Mouse (Mus musculus): Measurements from ENCODE around the gene Acad11. TPM values are rescaled to one million over a fixed set of nuclear protein-coding genes. Genes with fewer than 3 reads are reported as not detected.

Gene Acad11
- polyA plus RNA-seq, 1 experiment from 2014 or later = 11.1 TPM

DNA sequence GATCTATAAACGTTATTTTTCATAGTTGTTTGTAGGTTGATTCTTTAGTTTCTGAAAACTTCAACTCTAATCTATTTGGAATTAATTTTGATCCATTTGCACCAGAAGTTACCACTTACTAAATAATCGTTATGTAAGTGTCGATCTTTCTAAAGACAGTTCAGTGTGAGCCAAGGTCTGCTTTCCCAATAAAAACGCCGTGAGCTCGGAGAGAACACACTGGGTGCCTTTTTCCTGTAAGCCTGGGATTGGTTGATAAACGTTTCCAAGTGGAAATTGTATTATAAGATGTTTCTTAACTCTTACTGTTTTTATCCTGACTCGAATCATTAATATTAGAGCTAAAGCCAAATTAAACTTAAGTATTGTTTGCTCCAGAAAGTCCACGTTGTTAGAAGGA lies 43.8 kb downstream of the Acad11 start:
- Histone ChIP-seq H3K9ac (replicated peaks; ENCODE audit: low read length) (no peak overlapping the region), H3K4me3 (ENCODE audit: low read depth, low read length) (no peak overlapping the region), H3K27ac (replicated peaks; ENCODE audit: low read depth, low read length) (no peak overlapping the region), H3K9me3 (replicated peaks; ENCODE audit: control insufficient read depth, low read length) (no peaks in the 10 kb centered on the region; the same call in 1 of the 2 replicates), H3K4me1 (ENCODE audit: control insufficient read depth, insufficient read depth, low read length) (no peaks in the 10 kb centered on the region), H3K27me3 (ENCODE audit: control insufficient read depth, insufficient read depth, low read length) (no peaks in the 10 kb centered on the region), H3K36me3 (replicated peaks; ENCODE audit: control insufficient read depth, insufficient read depth, low read depth, low read length) (no peaks in the 10 kb centered on the region), H3K4me2 (ENCODE audit: low read depth, low read length) (no peak overlapping the region)
- 87% methylated on average over 9 of the region's 9 CpGs for WGBS
- no peak for DNase-seq (ENCODE audit: low spot score)
- ATAC-seq (replicated peaks; ENCODE audit: insufficient number of reproducible peaks, low FRiP score, low TSS enrichment, low read depth) = no peak

DNA sequence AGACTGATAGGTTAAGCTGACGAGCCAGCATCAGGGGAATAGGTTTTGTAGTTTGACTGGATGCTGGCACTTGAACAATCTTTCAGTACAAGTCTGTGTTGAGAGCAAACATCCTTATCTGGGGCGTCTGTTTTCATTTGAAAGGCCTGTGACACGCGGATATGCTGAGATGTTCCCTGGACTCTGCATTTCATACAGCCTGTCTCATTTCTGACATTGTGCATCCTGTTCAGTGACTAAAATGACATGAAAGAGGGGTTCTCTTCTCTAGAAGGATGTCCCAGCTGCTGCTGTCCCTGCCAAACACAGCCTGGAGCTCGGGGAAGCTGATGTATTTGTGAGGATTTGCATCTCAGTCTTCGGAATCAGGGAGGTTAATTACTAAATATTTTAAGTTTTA lies 44.3 kb downstream of the Acad11 start:
- Histone ChIP-seq H3K4me1 (ENCODE audit: control insufficient read depth, insufficient read depth, low read length) (no peaks in the 10 kb centered on the region), H3K9me3 (replicated peaks; ENCODE audit: control insufficient read depth, low read length) (no peaks in the 10 kb centered on the region; the same call in 1 of the 2 replicates), H3K4me3 (ENCODE audit: low read depth, low read length) (no peak overlapping the region), H3K36me3 (replicated peaks; ENCODE audit: control insufficient read depth, insufficient read depth, low read depth, low read length) (no peaks in the 10 kb centered on the region), H3K27me3 (ENCODE audit: control insufficient read depth, insufficient read depth, low read length) (no peaks in the 10 kb centered on the region), H3K9ac (replicated peaks; ENCODE audit: low read length) (no peak overlapping the region), H3K27ac (replicated peaks; ENCODE audit: low read depth, low read length) (no peak overlapping the region), H3K4me2 (ENCODE audit: low read depth, low read length) (no peak overlapping the region)
- ATAC-seq (replicated peaks; ENCODE audit: insufficient number of reproducible peaks, low FRiP score, low TSS enrichment, low read depth) (no peak), DNase-seq (ENCODE audit: low spot score) (no peak)
- 80% methylated on average over 6 of the region's 6 CpGs for WGBS

DNA sequence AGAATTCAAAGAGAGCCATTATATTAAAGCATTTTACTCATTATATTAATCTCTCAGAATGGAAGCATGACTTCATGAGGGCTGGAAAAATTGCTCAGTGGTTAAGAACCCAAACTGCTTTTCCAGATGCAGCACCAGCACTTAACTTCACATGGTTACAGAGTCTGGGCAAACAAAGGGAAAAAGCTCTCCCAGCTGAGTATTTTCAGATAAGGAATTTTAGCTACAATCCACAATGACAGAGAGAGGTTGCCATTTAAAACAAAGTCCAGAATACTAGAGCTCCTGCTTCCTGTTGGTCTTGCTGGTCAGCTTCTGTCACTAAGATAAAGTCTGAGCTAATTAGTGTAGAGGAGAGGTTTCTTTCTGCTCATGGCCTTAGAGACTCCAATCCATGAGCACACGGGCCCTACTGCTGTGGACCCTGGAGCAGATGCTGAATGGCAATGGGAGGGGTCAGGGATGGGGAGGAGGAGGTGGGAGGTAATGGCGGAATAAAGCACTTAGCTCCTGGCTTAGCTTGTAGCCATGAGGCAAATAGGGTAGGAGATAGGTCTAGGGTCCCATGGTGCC lies 45.5 kb downstream of the Acad11 start:
- Histone ChIP-seq H3K4me3 (ENCODE audit: low read depth, low read length) (no peak overlapping the region), H3K4me1 (ENCODE audit: control insufficient read depth, insufficient read depth, low read length) (no peaks in the 10 kb centered on the region), H3K9me3 (replicated peaks; ENCODE audit: control insufficient read depth, low read length) (no peaks in the 10 kb centered on the region; the same call in 1 of the 2 replicates), H3K4me2 (ENCODE audit: low read depth, low read length) (no peak overlapping the region), H3K36me3 (replicated peaks; ENCODE audit: control insufficient read depth, insufficient read depth, low read depth, low read length) (no peaks in the 10 kb centered on the region), H3K27me3 (ENCODE audit: control insufficient read depth, insufficient read depth, low read length) (no peaks in the 10 kb centered on the region), H3K9ac (replicated peaks; ENCODE audit: low read length) (no peak overlapping the region), H3K27ac (replicated peaks; ENCODE audit: low read depth, low read length) (no peak overlapping the region)
- ATAC-seq (replicated peaks; ENCODE audit: insufficient number of reproducible peaks, low FRiP score, low TSS enrichment, low read depth) (no peak), DNase-seq (ENCODE audit: low spot score) (no peak)
- 73% methylated on average over 2 of the region's 2 CpGs for WGBS

DNA sequence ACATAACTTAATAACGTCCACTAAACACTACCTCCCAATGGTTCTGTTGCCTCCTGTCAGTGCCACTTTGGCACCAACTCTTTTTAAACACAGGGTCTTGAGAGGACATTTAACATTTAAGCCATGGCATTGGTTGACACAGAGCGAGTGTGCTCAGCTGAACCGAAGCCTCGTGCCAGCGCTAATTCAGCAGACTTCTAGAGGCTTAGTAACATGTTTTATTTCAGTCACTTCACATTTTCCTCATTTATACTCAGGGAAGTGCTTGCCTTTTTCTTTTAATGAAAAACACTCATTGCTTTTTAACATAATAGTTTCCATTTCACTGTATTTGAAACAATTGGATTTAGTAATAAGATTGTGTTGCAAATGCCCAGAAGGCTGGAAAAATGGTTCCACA lies 46.0 kb downstream of the Acad11 start:
- Histone ChIP-seq H3K36me3 (replicated peaks; ENCODE audit: control insufficient read depth, insufficient read depth, low read depth, low read length) (no peaks in the 10 kb centered on the region), H3K9me3 (replicated peaks; ENCODE audit: control insufficient read depth, low read length) (no peaks in the 10 kb centered on the region; the same call in 1 of the 2 replicates), H3K27me3 (ENCODE audit: control insufficient read depth, insufficient read depth, low read length) (no peaks in the 10 kb centered on the region), H3K9ac (replicated peaks; ENCODE audit: low read length) (no peak overlapping the region), H3K27ac (replicated peaks; ENCODE audit: low read depth, low read length) (no peak overlapping the region), H3K4me1 (ENCODE audit: control insufficient read depth, insufficient read depth, low read length) (no peaks in the 10 kb centered on the region), H3K4me3 (ENCODE audit: low read depth, low read length) (no peak overlapping the region), H3K4me2 (ENCODE audit: low read depth, low read length) (no peak overlapping the region)
- no peak for DNase-seq (ENCODE audit: low spot score)
- 72% methylated on average over 5 of the region's 5 CpGs for WGBS
- ATAC-seq (replicated peaks; ENCODE audit: insufficient number of reproducible peaks, low FRiP score, low TSS enrichment, low read depth) = no peak

GRCm38 (mm10) chr9:104123101-104123500 lies 59.9 kb downstream of the Acad11 start:
- DNase-seq (ENCODE audit: low spot score) (no peak), ATAC-seq (replicated peaks; ENCODE audit: insufficient number of reproducible peaks, low FRiP score, low TSS enrichment, low read depth) (no peak)
- Histone ChIP-seq H3K4me3 (ENCODE audit: low read depth, low read length) (no peak overlapping the region), H3K4me1 (ENCODE audit: control insufficient read depth, insufficient read depth, low read length) (no peaks in the 10 kb centered on the region), H3K36me3 (replicated peaks; ENCODE audit: control insufficient read depth, insufficient read depth, low read depth, low read length) (no peaks in the 10 kb centered on the region), H3K9me3 (replicated peaks; ENCODE audit: control insufficient read depth, low read length) (no peaks in the 10 kb centered on the region), H3K9ac (replicated peaks; ENCODE audit: low read length) (no peak overlapping the region), H3K27ac (replicated peaks; ENCODE audit: low read depth, low read length) (no peak overlapping the region), H3K27me3 (ENCODE audit: control insufficient read depth, insufficient read depth, low read length) (no peaks in the 10 kb centered on the region), H3K4me2 (ENCODE audit: low read depth, low read length) (no peak overlapping the region)
- 66% methylated on average over 5 of the region's 5 CpGs for WGBS

DNA sequence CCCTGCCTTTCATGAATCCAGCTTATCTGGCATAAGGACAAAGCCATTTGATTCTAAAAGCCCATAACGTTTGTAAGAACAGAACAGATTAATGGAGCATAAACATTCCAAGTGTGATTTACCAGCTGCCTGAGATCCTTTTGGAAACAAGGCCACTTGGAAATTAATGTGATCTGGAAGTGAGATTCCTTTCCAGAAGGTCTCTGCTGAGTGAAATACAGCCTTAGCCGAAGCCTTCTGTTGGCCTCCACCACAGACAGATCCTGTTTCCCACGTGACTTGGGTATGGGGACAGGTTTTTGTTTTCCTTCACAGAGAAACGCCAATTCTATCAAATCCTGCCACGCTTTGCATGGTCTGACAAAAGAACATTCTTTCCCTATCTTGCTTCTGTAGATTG lies 60.4 kb downstream of the Acad11 start:
- Histone ChIP-seq H3K9ac (replicated peaks; ENCODE audit: low read length) (no peak overlapping the region), H3K36me3 (replicated peaks; ENCODE audit: control insufficient read depth, insufficient read depth, low read depth, low read length) (no peaks in the 10 kb centered on the region), H3K27me3 (ENCODE audit: control insufficient read depth, insufficient read depth, low read length) (no peaks in the 10 kb centered on the region), H3K4me1 (ENCODE audit: control insufficient read depth, insufficient read depth, low read length) (no peaks in the 10 kb centered on the region), H3K4me3 (ENCODE audit: low read depth, low read length) (no peak overlapping the region), H3K27ac (replicated peaks; ENCODE audit: low read depth, low read length) (no peak overlapping the region), H3K9me3 (replicated peaks; ENCODE audit: control insufficient read depth, low read length) (no peaks in the 10 kb centered on the region), H3K4me2 (ENCODE audit: low read depth, low read length) (no peak overlapping the region)
- 67% methylated on average over 5 of the region's 5 CpGs for WGBS
- no peak for ATAC-seq (replicated peaks; ENCODE audit: insufficient number of reproducible peaks, low FRiP score, low TSS enrichment, low read depth)
- no peak for DNase-seq (ENCODE audit: low spot score)

- ATAC-seq (replicated peaks; ENCODE audit: insufficient number of reproducible peaks, low FRiP score, low TSS enrichment, low read depth) (no peak), DNase-seq (ENCODE audit: low spot score) (no peak)
- no peaks in the 10 kb centered on the region for H3K36me3 ChIP-seq (replicated peaks; ENCODE audit: control insufficient read depth, insufficient read depth, low read depth, low read length)
- H3K27me3 ChIP-seq (ENCODE audit: control insufficient read depth, insufficient read depth, low read length) = no peaks in the 10 kb centered on the region
- no peaks in the 10 kb centered on the region for H3K4me1 ChIP-seq (ENCODE audit: control insufficient read depth, insufficient read depth, low read length)
- H3K4me3 ChIP-seq (ENCODE audit: low read depth, low read length) = no peak within 1 kb of the TSS
- H3K9me3 ChIP-seq (replicated peaks; ENCODE audit: control insufficient read depth, low read length) = no peaks in the 10 kb centered on the region
- WGBS = 77% methylated on average over 3 of the region's 3 CpGs
- no peak within 1 kb of the TSS for H3K9ac ChIP-seq (replicated peaks; ENCODE audit: low read length)
- no peak within 1 kb of the TSS for H3K4me2 ChIP-seq (ENCODE audit: low read depth, low read length)
- H3K27ac ChIP-seq (replicated peaks; ENCODE audit: low read depth, low read length) = no peak within 1 kb of the TSS
Measured at GRCm38 (mm10) chr9:104126833-104127232, 63.7 kb downstream of the Acad11 start, which contains the start of gene Ackr4. Gene Ackr4 (minus strand): TSS chr9:104126933.

GRCm38 (mm10) chr9:104128110-104128509 lies 64.9 kb downstream of the Acad11 start:
- no peak for DNase-seq (ENCODE audit: low spot score)
- H3K36me3 ChIP-seq (replicated peaks; ENCODE audit: control insufficient read depth, insufficient read depth, low read depth, low read length) = no peaks in the 10 kb centered on the region
- H3K27me3 ChIP-seq (ENCODE audit: control insufficient read depth, insufficient read depth, low read length) = no peaks in the 10 kb centered on the region
- H3K4me1 ChIP-seq (ENCODE audit: control insufficient read depth, insufficient read depth, low read length) = no peaks in the 10 kb centered on the region
- no peaks in the 10 kb centered on the region for H3K9me3 ChIP-seq (replicated peaks; ENCODE audit: control insufficient read depth, low read length)
- no peak overlapping the region for H3K9ac ChIP-seq (replicated peaks; ENCODE audit: low read length)
- no peak overlapping the region for H3K27ac ChIP-seq (replicated peaks; ENCODE audit: low read depth, low read length)
- 76% methylated on average over 2 of the region's 2 CpGs for WGBS
- H3K4me3 ChIP-seq (ENCODE audit: low read depth, low read length) = no peak overlapping the region
- no peak overlapping the region for H3K4me2 ChIP-seq (ENCODE audit: low read depth, low read length)
- no peak for ATAC-seq (replicated peaks; ENCODE audit: insufficient number of reproducible peaks, low FRiP score, low TSS enrichment, low read depth)
